Mouse (Mus musculus) 416B (cell line): ENCODE data around the gene Casp3.

Source experiments
- DNase-seq: peaks from one replicate; pipeline ENCODE4 v3.0.0; 2011; ENCODE audit warnings: low read depth

Gene Casp3

GRCm38 (mm10) chr8:46680671-46681365, 63.7 kb downstream of the Casp3 start:
- no peak for DNase-seq

- peak; percentile 97 for DNase-seq
Observed at GRCm38 (mm10) chr8:46686664-46687336, 69.7 kb downstream of the Casp3 start.
